Mouse (Mus musculus) cortical plate, adult 2 months (tissue): Measurements from ENCODE around the gene Pygm.

Source experiments
- CTCF ChIP-seq: fragments of 200-500 bp; IDR thresholded peaks from 2 replicates; pipeline ENCODE4 v1.5.1; 2011; ENCODE audit warnings: mild to moderate bottlenecking, control low read depth, low read length; ENCODE audit not compliant: insufficient read depth; ENCODE audit errors: extremely low read depth
- POLR2A ChIP-seq: fragments of 200-500 bp; IDR thresholded peaks from 2 replicates; pipeline ENCODE4 v1.6.1; 2011; ENCODE audit warnings: mild to moderate bottlenecking, low read length, control low read depth; ENCODE audit not compliant: insufficient read depth; ENCODE audit errors: extremely low read depth

DNA sequence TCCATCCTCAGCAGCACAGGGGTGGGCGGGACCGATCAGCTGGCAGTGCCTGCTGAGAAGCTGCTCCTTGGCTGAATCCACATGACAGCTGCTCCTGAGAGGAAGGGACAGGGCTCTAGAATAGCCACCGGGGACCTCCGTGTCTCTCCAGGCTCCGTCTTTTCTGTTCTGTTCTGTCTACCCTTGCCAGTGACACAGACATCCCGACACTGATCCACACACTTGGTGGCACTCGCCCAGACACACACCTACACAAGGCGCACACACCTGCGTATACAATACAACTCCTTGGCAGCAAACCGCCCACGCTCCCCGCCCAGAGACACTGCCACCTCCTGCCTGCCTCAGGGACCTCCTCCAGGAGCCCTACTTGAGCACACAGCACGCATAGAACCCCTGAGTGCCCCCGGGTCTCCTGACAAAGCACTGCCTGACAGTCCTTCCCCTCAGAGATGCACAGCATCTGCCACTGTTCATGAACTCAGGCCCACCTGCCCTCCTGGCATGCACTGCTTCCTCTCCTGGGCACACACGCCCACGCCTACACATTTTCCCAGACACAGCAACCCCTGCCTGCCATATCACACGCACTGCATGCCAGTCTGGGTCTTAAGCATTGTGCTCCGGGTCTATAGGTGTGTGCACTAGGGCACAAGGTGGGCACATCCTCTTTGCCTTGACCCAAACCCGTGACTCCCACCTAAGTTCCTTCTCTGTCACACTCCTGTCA is 36.4 kb downstream of the Pygm start:
- TF ChIP-seq CTCF (no peak), POLR2A (no peak)
